Mouse (Mus musculus): ENCODE data around the gene Iqschfp.

Iqschfp gene

DNA sequence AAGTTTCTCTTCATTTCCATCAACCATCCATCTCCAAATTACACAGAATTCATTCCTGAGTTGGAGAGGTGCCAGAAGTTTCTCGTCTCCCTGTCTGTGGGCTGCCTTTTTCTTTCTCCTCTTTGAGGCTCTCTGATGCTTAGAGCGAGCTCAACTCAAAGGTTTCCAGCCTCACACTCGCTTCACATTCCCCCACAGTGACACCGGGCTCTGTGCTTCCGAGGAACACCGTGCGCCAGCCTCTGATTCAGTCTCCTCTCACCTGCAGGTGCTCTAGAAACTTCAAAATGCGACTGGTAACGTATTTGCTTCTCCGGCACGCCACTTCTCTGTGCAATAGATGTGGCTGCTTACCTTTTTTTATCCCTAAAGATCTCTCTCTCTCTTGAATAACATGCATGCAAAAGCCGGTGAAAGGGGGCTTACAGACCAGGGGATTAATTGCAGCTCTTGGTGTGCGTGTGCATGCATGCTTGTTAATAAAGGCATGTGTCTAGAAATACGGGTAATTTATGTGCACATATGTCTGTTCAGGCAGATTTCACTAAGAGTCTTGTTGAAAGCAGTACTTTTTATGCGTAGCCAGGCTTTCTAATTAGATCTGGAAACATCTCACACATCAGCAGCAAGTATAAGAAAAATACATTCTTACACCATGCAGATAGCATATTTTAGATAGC, at the start of gene Iqschfp, which contains the start of gene Iqcj:
Iqschfp (plus strand) TSS at position 207 of the 680 bp plus-strand sequence.
Iqcj (plus strand) TSS at position 195 of the 680 bp plus-strand sequence.
- DNase-seq: no peak

DNA sequence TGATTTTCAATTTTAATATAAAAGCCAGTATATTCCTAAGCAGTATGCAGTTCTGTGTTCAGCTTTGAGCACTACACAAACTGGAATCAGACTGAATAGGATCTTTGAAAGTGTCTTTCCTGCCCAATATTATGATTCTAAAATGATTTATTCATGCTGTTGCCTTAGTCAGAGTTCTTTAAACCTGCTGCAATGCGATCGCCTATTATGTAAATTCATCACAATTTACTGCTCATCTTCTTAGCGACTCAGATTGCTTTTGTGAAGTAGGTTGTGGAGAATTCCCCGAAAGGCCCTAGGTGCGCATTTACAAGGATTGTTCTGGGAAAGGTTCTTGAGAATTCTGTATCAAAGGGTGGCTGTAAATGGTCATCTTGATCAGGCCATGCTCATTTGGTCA, 39.6 kb upstream of the Iqschfp start:
- no peak for DNase-seq

DNA sequence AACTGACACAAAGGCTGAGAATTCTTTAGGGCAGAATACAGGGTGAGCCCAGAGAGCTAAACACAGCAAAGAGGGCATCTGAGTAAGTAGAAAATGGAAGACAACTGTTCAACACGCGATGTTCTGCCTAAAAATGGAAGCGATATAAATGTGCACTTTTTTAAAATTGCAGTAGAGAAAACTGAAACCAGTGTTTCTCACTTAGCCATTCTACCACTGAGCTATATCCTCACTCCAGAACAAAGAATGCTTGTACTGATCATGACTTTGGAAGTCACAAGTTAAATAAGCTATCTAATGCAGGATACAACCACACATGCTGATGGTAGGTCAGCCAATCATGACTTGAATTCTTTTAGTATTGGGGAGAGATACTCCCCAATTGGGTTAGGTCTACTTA, 30.5 kb upstream of the Iqschfp start:
- no peak for DNase-seq

DNA sequence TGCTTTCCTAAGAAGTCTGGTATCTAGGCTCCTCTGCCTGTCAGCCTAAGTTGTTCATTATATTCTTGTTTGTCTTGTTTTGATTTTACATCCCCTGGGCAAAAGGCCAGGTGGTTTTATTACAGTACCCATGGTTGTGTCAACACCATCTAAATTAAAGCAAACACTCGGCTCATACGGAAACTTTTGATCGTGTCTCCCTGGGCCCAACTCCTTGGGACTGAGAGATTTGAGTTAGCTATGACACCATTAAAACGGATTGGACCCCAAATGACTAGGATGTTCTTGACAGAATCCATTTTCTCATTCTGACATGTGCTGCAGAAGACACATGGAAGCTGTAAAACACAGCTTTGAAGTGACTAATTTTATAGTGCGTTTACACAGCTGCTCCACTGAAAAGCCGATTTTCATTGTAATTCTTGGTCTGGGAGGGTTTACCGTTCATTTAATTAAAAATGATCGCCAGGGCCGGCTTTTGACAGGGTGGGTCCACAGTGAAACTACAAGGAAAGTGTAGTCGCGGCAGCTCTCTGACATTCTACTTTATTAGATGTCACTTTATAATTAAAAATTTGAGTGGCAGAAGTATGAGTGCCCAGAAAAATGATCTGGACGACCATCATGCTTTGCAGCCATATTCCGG, 24.5 kb upstream of the Iqschfp start:
- peak; percentile 37 for DNase-seq

DNA sequence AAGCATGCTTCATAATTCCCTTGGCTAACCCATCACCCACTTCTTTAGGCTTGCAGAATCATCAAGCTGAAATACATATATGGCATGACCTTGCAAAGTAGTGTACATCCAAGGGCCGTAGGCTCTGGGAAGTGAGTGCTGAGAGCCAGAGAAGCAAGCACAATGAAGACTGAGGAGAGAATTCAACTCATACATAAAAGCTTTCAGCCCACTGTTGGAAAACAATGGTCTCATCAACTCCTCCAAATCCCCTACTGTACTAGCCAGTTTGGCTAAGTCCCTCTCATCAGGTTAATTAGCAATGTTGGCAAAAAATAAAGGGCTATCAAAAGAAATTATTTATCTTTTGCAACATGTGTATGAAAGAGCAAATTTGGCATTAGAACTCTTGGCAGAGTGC, 22.6 kb upstream of the Iqschfp start:
- DNase-seq: no peak

DNA sequence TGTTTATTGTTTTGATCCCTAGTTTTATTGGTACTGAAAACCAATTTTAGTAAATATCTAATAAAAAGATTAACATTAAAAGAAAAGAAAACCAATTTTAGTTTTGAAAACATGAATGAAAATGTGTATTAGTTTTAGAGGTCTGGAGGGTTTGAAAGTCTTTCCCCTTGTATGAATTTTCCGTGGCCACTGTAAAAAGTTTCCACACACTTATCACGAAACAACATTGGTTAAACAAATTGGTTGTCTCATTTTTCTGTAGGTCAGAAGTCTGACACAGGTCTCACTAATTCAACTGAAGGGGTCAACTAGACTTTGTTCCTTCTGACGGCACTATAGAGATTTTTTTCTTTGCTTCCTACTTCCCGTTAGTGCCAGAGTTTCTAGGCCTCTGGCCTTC, 14.8 kb upstream of the Iqschfp start:
- no peak for DNase-seq

DNA sequence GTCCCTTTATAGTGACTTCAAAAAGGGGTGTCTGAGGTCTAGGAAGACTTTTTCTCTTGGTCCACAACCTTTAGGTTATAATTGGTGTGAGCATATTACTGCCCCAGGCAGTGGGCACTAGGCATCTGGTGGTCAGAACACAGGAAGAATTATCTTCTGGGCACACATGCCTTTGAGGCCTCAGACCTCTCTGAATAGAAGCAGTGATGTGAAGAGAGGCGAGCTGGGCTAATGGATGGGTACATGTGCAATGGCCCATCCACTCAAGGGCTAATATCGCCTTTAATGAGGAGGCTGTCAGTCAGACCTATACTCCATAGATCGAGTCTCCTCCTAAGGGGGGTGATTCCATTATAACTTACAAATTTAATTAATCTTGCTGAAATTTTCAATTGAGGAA, 7.7 kb upstream of the Iqschfp start:
- DNase-seq: no peak

DNA sequence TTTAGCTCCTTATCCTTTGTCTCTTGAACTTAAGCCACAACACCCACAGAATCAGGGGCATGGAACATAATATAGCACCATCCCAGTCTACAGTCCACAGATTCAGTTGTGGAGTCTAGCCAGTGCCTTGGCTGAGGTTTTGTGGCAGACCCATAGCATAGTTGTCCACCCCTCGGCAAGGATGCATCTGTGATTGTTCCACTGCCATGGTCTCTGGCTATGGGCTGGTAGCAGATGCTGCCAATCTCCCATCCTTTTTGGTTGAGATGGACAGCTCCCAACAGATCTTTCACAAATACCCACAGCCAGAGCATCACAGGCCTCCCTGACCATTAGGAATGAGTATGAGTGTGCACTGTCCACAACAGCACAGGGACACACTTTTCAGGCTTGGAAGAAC, 5.9 kb upstream of the Iqschfp start:
- no peak for DNase-seq

DNA sequence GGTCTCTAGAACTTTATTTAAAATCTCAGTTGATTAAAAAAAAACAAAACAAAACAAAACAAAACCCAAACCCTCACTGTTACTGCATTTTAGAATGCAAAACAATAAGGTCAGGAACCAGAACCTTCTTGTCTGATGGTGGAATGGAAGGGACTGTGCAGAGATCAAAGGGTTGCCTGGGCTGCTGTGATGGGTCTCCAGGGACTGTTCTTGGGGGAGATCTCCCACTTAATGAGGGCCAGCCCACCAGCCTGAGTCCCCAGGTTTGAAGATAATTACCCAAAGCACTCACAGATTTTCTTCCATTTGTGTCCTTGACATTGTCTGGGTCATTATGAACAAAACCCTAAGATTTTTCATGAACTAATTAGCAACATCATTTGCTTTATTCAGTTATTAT, 4.8 kb upstream of the Iqschfp start:
- DNase-seq: peak; percentile 27

DNA sequence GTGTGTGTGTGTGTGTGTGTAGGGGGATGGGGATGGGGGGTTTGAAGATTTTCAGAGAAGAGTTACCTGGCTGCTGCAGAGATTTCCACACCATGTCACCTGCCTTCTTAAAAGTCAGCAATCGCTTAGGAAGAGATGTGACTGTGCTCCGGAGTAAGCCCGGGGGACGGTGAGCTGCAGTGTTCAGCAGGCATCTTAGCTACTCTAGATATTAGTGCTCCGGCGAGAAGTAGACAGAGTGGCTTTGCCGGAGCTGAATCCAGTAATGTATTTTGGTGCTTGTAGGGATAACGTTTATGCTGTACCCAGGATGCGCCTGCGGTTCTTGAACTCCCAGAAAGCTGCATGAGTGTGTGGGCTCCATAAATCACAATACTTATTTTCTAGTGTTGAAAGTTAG, 736 bp downstream of the Iqschfp start:
- no peak for DNase-seq

DNA sequence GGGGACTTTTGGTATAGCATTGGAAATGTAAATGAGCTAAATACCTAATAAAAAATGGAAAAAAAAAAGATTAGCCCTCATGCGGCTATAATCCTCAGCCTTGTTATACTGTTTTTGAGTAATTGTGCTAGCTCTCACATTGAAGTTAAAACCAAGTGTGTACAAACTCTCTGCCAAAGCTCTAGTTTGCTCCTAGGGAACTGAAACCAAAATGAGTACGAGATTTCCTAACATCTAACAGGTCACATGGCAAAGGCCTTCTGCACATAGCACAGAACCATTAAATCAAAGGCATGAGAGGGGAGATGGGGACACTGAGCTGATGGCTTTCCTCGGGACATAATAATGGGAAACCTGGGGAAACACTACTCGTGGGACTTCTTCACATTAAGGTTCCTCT, 10.5 kb downstream of the Iqschfp start:
- DNase-seq: no peak

DNA sequence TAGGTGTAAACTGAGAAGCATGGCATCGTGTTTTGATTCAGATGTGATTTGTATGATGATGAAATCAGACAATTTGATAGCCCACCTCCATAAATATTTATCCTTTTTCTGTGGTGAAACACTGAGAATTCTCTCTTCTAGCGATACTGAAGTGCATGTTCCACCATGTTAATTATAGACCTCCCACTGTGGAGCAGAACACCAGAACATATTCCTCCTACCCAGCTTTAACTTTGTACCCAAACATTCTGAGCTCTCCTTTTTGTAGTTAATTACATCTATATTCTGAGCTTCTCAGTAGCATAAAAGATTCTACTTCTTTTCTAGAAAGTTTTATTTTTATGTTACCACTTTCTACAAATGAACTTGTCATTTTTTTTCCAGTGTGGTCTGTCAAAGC, 16.6 kb downstream of the Iqschfp start:
- no peak for DNase-seq

DNA sequence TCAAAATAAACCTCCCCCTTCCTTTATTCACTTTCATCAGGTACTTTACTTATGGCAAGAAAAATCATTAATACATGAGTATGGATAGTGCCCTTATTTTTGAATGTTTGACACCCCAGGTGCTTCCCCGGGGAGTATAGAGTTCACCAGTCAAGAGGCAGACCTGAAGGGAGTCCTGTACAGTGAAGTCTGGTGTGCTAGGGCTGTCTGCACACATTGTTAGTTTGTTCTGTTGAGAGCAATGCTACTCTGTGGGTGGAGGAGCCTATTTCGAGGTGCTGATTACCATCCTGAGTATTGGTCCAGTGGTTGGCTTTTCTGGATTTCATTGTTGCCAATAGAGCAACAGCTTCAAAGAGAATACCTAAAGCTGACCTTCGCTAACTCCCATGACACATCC, 26.1 kb downstream of the Iqschfp start:
- no peak for DNase-seq

DNA sequence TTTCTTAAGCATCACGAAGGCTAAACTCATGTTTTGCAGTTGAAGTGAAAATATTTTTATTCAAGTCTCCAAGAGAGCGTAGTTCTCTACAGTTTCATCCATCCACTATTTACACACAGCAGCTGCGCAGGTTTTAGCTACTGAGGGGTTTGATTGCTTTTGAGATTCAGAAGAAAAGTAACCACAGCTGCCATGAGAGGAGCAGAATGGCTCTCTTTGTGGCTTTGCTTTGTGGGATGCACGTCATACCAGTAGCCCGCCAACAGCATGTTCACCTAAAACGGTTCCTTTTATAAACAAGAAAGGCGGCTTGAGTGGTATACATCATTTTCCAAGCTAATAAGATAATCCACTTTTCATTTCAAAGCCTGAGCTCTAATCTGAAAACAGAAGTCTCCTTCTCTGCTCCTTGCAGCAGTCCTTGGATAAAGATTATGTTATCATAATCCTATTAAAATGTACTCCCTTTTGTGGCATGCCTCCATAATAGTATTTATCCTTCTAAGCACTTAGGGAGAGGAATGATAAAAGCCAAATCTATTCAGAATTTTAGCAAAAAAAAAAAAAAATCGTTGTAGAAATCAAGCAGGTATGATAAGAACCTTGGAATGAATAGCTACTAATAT, 26.7 kb downstream of the Iqschfp start:
- peak; percentile 2 for DNase-seq

DNA sequence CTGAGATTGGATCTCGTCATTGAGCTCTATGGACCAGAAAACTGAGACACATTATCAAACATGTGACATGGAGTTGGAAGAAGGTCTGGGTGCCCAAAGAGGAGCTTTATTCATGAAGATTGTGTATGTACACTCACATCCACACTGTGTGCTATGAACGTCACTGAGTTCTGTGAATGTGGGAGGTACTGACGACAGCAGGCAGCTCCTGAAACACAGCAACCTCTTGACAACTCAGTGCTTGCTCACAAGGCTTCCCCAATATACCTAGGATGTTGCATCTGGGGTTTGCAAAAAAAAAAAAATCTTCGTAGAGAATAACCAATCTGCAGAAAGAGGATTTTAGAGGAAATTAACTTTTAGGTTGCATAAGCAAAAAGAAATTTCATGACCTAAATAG, 31.1 kb downstream of the Iqschfp start:
- no peak for DNase-seq

DNA sequence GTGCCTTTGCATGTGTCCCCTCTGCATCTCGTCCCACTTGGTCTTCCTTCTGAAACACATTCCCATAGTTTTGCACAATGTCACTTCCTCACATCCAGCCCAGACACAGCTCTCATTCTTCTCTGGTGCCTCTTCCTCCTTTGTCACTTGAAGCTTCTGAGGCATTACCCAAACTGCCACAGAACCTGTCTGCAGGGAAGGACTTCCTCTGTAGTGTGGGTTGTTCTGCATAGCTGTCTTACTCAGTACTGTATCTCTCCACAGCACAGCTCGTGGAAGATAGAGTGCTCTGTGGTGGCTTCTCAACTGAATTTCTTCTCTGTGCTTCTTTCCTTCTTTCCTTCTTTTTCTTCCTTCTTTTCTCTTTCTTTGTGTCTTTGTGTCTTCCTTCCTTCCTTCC, 33.4 kb downstream of the Iqschfp start:
- no peak for DNase-seq

DNA sequence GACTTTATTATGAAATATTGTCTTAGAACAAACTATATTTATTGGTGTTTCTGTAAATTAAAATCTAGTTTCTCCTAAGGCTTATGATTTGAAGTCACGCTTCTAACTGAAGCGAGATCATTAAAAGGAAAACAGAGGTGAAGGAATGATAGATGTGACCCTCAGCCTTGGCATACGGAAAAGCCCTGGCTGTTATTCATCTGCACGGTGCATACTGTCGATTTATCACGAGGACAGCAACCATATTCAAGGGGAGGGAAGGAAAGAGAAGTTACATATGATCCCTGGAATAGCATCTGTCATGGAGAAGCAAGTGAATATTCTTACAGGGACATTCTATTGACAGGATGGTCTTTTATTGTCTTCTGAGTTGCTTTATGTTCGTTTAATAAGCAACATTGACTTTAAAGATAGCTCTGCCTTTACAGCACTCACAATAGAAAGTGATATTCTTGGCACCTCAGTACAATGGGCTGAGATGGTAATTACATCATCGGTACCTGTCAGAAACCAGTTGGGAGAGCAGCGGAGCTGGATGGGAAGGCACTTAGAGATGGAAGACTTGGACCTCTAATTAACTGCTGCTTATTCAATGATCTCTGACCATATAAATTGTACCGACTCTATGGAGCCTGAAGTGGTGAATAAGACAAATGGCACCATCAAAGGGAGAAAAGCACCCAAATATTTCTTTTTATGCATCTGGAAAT, 38.5 kb downstream of the Iqschfp start:
- no peak for DNase-seq

DNA sequence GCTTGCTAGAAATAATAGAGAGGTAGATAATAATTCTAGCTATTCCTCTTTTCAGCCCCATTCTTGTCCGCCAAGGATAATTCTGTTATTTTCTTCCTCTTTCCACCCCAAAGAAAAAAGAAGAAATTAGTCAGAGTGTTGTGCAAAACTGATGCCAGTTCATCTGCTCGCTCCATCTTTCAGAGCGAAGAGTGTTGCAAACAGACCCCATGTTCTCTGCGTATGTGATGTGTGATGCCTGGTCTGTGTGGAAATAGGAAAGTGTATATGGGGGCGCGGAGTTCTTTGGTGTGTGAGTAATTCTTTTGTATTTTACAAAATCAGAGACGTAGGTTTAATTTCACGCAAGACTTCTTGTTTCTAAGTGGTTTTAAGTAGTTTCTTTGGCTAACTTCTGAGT, 39.1 kb downstream of the Iqschfp start:
- DNase-seq: no peak

DNA sequence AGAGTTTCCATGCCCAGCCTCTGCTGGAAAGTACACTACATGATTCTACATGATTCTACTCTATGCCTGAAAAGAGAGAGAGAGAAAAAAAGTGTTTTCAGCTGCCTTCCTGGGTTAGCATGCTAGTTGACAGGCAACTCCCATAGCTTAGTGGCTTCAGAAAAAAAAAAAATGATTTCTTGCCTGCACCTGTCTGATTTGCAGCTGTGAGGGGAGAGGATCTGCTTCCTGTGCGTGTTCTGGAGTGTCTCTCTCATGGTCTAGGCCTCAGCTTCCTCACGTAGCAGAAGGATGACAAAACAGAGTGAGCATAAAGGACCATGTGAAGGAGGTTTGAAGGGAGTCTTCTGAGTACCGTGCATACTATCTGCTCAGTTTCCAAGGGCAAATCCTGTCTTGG, 39.9 kb downstream of the Iqschfp start:
- DNase-seq: no peak

DNA sequence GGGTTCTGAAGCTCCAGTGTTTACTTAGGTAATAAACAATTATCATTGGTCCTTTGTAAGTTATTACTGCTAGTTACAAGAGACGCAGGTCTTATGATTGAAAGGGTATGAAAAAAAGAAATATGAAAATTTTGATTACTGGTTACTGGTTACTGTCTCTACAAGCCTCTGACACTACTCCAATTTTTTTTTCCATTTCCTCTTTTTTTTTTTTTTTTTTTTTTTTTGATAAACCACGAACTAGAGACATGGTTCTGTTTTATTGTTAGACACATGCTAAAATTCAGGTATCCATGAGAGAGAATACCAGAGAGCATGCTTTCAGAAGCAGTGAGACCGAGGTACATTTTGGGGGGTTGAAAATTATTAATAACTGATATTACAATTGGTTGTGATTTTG, 43.8 kb downstream of the Iqschfp start:
- no peak for DNase-seq

DNA sequence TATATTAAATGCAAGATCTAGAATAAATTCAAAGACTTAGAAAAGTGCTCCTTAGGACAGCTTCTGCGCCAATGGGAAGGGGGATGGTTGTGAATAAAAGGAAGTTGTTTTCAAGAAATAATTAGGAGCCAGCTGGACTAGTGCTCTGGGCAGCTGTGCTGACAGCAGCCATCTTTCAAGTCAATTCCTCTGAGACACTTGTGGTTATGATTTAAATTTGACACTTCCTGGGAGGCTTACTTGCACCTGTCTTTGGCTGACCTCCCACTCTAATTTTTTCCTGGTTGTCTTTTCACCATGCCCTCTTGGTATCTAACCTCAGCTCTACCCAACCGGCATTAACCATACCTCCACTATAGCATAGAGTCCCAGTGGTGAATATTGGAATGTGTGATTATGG, 55.0 kb downstream of the Iqschfp start:
- no peak for DNase-seq

DNA sequence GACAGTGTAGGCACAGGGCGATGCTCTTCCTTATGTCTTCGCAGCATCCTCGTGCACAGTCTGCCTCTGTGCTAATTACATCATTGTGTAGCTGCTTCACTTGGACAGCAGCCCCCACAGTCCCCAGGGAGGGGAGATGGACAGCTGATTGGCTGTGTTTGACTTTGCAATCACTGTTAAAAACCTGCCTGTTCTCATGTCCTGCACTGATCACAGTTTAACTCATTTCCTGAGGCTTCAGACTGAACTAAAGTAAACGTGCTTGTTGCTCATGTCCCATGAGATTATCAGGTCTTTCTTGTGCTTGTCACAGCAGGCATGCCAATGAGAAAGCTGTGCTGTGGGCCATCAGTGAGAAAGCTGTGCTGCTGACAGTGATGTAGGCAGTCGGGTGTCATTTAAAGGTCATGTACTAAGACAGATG, 60.5 kb downstream of the Iqschfp start:
- DNase-seq: peak; percentile 49

DNA sequence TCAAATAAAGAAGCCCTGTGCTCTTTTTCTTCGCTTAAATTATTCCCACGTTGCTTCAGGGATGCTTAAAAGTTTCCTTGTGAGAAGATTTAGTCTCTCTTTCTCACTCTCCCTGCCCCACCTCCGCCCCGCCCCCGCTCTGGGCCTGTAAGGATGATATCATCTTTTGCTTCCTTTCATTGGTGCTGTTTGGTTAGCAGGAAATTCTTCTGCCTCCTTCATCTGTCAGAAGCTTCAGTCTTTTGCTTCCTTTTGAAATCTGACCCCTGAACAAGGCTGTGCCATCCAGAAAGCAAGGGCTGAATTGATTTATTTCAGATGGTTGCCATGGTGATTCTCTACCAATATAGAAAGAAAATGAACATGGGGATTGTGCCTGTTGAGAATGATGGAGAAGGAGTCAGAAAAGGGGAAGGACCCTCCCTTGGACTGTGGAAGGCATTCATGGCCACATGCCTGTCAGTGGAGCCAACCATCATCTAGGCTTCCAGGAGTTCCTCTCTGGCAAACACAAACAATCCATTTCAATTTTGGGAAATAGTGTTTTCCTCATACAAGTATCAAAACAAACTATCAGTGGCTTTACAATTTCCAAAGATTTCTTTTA, 62.5 kb downstream of the Iqschfp start:
- peak; percentile 82 for DNase-seq

All from embryo, embryonic 11 days (tissue).